Mouse (Mus musculus) forebrain, embryonic 12.5 days (tissue): ENCODE results near the gene Dido1. TPM values are rescaled to one million over a fixed set of nuclear protein-coding genes. Genes with fewer than 3 reads are reported as not detected.

Experiments used
- ATAC-seq: fragments of 200-750 bp; cut with Nextera tagmentation; 2 replicates; pipeline ENCODE4 v1.8.0; 2017; ENCODE audit warnings: moderate TSS enrichment; ENCODE audit not compliant: low FRiP score
- H3K27ac ChIP-seq: fragments of 300-500 bp; sonication (generic); 2 replicates; pipeline ENCODE4 v1.5.1; 2016; ENCODE audit warnings: mild to moderate bottlenecking
- H3K27me3 ChIP-seq: fragments of 300-500 bp; sonication (generic); 2 replicates; pipeline ENCODE4 v1.6.1; 2016; ENCODE audit warnings: mild to moderate bottlenecking
- H3K36me3 ChIP-seq: fragments of 300-500 bp; sonication (generic); replicated peaks from 2 replicates; pipeline ENCODE4 v1.6.1; 2016; ENCODE audit warnings: mild to moderate bottlenecking
- H3K4me1 ChIP-seq: fragments of 300-500 bp; sonication (generic); 2 replicates; pipeline ENCODE4 v1.6.1; 2016
- H3K4me2 ChIP-seq: fragments of 300-500 bp; sonication (generic); 2 replicates; pipeline ENCODE4 v1.6.1; 2016; ENCODE audit warnings: mild to moderate bottlenecking, moderate library complexity
- H3K4me3 ChIP-seq: fragments of 300-500 bp; sonication (generic); replicated peaks from 2 replicates; pipeline ENCODE4 v1.5.1; 2016; ENCODE audit warnings: mild to moderate bottlenecking
- H3K9ac ChIP-seq: fragments of 300-500 bp; sonication (generic); 2 replicates; pipeline ENCODE4 v1.6.1; 2016; ENCODE audit warnings: mild to moderate bottlenecking
- H3K9me3 ChIP-seq: fragments of 300-500 bp; sonication (generic); 2 replicates; pipeline ENCODE4 v1.6.1; 2016
- WGBS: fragments of 180-500 bp; shearing (Covaris S2); methylation state at CpG from one replicate; pipeline ENCODE4 v1.1.7; 2016; 5-methylcytosine and 5-hydroxymethylcytosine counted together
- polyA plus RNA-seq: library from polyadenylated mRNA; unstranded; fragments of >200 nt; fragmentation: Nextera tagmentation; extraction: Ambion mirVana; gene quantifications from 2 replicates; pipeline ENCODE4 v1.2.1, GENCODE M21; 2016

Gene Dido1
- polyA plus RNA-seq, 1 experiment from 2014 or later = 42.2 TPM

- Histone ChIP-seq H3K27me3 (no peaks in the 10 kb centered on the region), H3K4me2 (no peak overlapping the region), H3K9ac (no peak overlapping the region), H3K36me3 (peaks cover 35% of the 10 kb centered on the region), H3K4me3 (no peak overlapping the region), H3K9me3 (no peaks in the 10 kb centered on the region), H3K4me1 (peaks cover 25% of the 10 kb centered on the region), H3K27ac (no peak overlapping the region)
- WGBS = 95% methylated on average over 5 of the region's 5 CpGs
- no peak for ATAC-seq
These were observed 2.4 kb upstream of the Dido1 start for GRCm38 (mm10) chr2:180712037-180712689.

- peak overlapping the region; percentile 99; the same call in 1 of the 2 replicates for H3K9ac ChIP-seq
These were observed 1.7 kb upstream of the Dido1 start for GRCm38 (mm10) chr2:180711527-180711926.

GRCm38 (mm10) chr2:180710276-180711155, 717 bp upstream of the Dido1 start:
- peak; percentile 73 for ATAC-seq
- H3K36me3 ChIP-seq = peaks cover 29% of the 10 kb centered on the region
- H3K4me3 ChIP-seq = peak overlapping the region; percentile 100
- no peaks in the 10 kb centered on the region for H3K27me3 ChIP-seq
- H3K4me2 ChIP-seq = peak overlapping the region; percentile 82
- H3K9me3 ChIP-seq = no peaks in the 10 kb centered on the region
- WGBS = 2% methylated on average over 64 of the region's 64 CpGs
- peaks cover 25% of the 10 kb centered on the region for H3K4me1 ChIP-seq
- H3K27ac ChIP-seq = peak overlapping the region; percentile 86
- H3K9ac ChIP-seq = peak overlapping the region; percentile 99

More at GRCm38 (mm10) chr2:180711527-180711926, 1.7 kb upstream of the Dido1 start:
- no peak overlapping the region for H3K27ac ChIP-seq
- H3K4me3 ChIP-seq = peak overlapping the region; percentile 100; the same call in 1 of the 2 replicates
- no peak for ATAC-seq
- 59% methylated on average over 4 of the region's 4 CpGs for WGBS
- peak overlapping the region; percentile 82 for H3K4me2 ChIP-seq
- H3K36me3 ChIP-seq = peaks cover 28% of the 10 kb centered on the region
- H3K4me1 ChIP-seq = peaks cover 25% of the 10 kb centered on the region
- H3K9me3 ChIP-seq = no peaks in the 10 kb centered on the region
- H3K27me3 ChIP-seq = no peaks in the 10 kb centered on the region

- peaks cover 22% of the 10 kb centered on the region for H3K36me3 ChIP-seq
- peak overlapping the region; percentile 82 for H3K4me2 ChIP-seq
- H3K27me3 ChIP-seq = no peaks in the 10 kb centered on the region
- no peaks in the 10 kb centered on the region for H3K9me3 ChIP-seq
- under 1% methylated on average over 39 of the region's 39 CpGs for WGBS
- peak overlapping the region; percentile 99 for H3K9ac ChIP-seq
- H3K27ac ChIP-seq = peak overlapping the region; percentile 79
- peak overlapping the region; percentile 100 for H3K4me3 ChIP-seq
- peaks cover 25% of the 10 kb centered on the region for H3K4me1 ChIP-seq
- peak; percentile 39 for ATAC-seq
These were observed 526 bp downstream of the Dido1 start for GRCm38 (mm10) chr2:180709023-180709922.

- H3K27me3 ChIP-seq = no peaks in the 10 kb centered on the region
- H3K9me3 ChIP-seq = no peaks in the 10 kb centered on the region
- H3K27ac ChIP-seq = no peak overlapping the region
- no peak overlapping the region for H3K4me2 ChIP-seq
- H3K4me1 ChIP-seq = peaks cover 30% of the 10 kb centered on the region
- 94% methylated on average over 5 of the region's 5 CpGs for WGBS
- H3K9ac ChIP-seq = no peak overlapping the region
- peaks cover 6% of the 10 kb centered on the region for H3K36me3 ChIP-seq
- no peak for ATAC-seq
- no peak overlapping the region for H3K4me3 ChIP-seq
These were observed 3.8 kb downstream of the Dido1 start for GRCm38 (mm10) chr2:180705975-180706374.

GRCm38 (mm10) chr2:180705066-180705465, 4.7 kb downstream of the Dido1 start:
- 91% methylated on average over 3 of the region's 3 CpGs for WGBS

GRCm38 (mm10) chr2:180704591-180704990, 5.2 kb downstream of the Dido1 start:
- no peaks in the 10 kb centered on the region for H3K27me3 ChIP-seq
- 94% methylated on average over 8 of the region's 8 CpGs for WGBS
- no peak for ATAC-seq

More at GRCm38 (mm10) chr2:180705066-180705465, 4.7 kb downstream of the Dido1 start:
- H3K9ac ChIP-seq = no peak overlapping the region
- H3K4me3 ChIP-seq = no peak overlapping the region
- ATAC-seq = no peak
- no peak overlapping the region for H3K4me2 ChIP-seq
- H3K27me3 ChIP-seq = no peaks in the 10 kb centered on the region
- peaks cover 6% of the 10 kb centered on the region for H3K36me3 ChIP-seq
- no peak overlapping the region for H3K27ac ChIP-seq
- H3K4me1 ChIP-seq = peaks cover 36% of the 10 kb centered on the region
- H3K9me3 ChIP-seq = no peaks in the 10 kb centered on the region

GRCm38 (mm10) chr2:180703645-180704359, 6.0 kb downstream of the Dido1 start:
- Histone ChIP-seq H3K9me3 (no peaks in the 10 kb centered on the region), H3K4me3 (no peak overlapping the region), H3K9ac (no peak overlapping the region), H3K27ac (no peak overlapping the region), H3K4me2 (no peak overlapping the region), H3K27me3 (no peaks in the 10 kb centered on the region), H3K4me1 (peaks cover 43% of the 10 kb centered on the region), H3K36me3 (peaks cover 6% of the 10 kb centered on the region)
- WGBS = 82% methylated on average over 3 of the region's 3 CpGs
- no peak for ATAC-seq

More at GRCm38 (mm10) chr2:180704591-180704990, 5.2 kb downstream of the Dido1 start:
- 0 out of 2 replicates have a peak overlapping the region, but pooled peaks have one; percentile 25 for H3K9ac ChIP-seq
- H3K9me3 ChIP-seq = no peaks in the 10 kb centered on the region
- peaks cover 41% of the 10 kb centered on the region for H3K4me1 ChIP-seq
- peaks cover 6% of the 10 kb centered on the region for H3K36me3 ChIP-seq
- no peak overlapping the region for H3K4me2 ChIP-seq
- H3K4me3 ChIP-seq = no peak overlapping the region
- H3K27ac ChIP-seq = no peak overlapping the region

- Histone ChIP-seq H3K27me3 (no peaks in the 10 kb centered on the region), H3K4me3 (no peak overlapping the region), H3K36me3 (peaks cover 6% of the 10 kb centered on the region), H3K9me3 (no peaks in the 10 kb centered on the region), H3K4me2 (peak overlapping the region; percentile 87; the same call in 1 of the 2 replicates), H3K4me1 (peaks cover 37% of the 10 kb centered on the region), H3K9ac (no peak overlapping the region; the same call in 1 of the 2 replicates), H3K27ac (peak overlapping the region; percentile 95; the same call in 1 of the 2 replicates)
- ATAC-seq = no peak
- 84% methylated on average over 5 of the region's 5 CpGs for WGBS
These were observed 6.6 kb downstream of the Dido1 start for GRCm38 (mm10) chr2:180703175-180703574.

GRCm38 (mm10) chr2:180702701-180703149, 7.1 kb downstream of the Dido1 start:
- no peaks in the 10 kb centered on the region for H3K9me3 ChIP-seq
- H3K4me3 ChIP-seq = peak overlapping the region; percentile 92
- H3K9ac ChIP-seq = peak overlapping the region; percentile 97
- H3K4me2 ChIP-seq = peak overlapping the region; percentile 87
- 38% methylated on average over 4 of the region's 4 CpGs for WGBS
- H3K36me3 ChIP-seq = peaks cover 6% of the 10 kb centered on the region
- no peak for ATAC-seq
- peaks cover 36% of the 10 kb centered on the region for H3K4me1 ChIP-seq
- peak overlapping the region; percentile 95 for H3K27ac ChIP-seq
- no peaks in the 10 kb centered on the region for H3K27me3 ChIP-seq
